Mouse (Mus musculus) neural tube, embryonic 11.5 days (tissue): ENCODE measurements around the gene Gm10428. TPM values are rescaled to one million over a fixed set of nuclear protein-coding genes. Genes with fewer than 3 reads are reported as not detected.

Experiments used
- ATAC-seq: fragments of 200-750 bp; cut with Nextera tagmentation; 2 replicates; pipeline ENCODE4 v1.8.0; 2017; ENCODE audit warnings: moderate number of reproducible peaks, mild to moderate bottlenecking, moderate TSS enrichment, moderate library complexity; ENCODE audit not compliant: insufficient read depth, low FRiP score, low TSS enrichment
- DNase-seq: peaks from one replicate; pipeline ENCODE4 v3.0.0-alpha.2; 2015; ENCODE audit warnings: low spot score
- H3K27ac ChIP-seq: fragments of 300-500 bp; sonication (generic); 2 replicates; pipeline ENCODE4 v1.5.1; 2014; ENCODE audit warnings: low read depth, mild to moderate bottlenecking, low read length
- H3K27me3 ChIP-seq: fragments of 300-500 bp; sonication (generic); 2 replicates; pipeline ENCODE4 v1.6.1; 2014; ENCODE audit warnings: mild to moderate bottlenecking, low read length, mixed read lengths; ENCODE audit not compliant: control insufficient read depth, insufficient read depth
- H3K36me3 ChIP-seq: fragments of 300-500 bp; sonication (generic); 2 replicates; pipeline ENCODE4 v1.6.1; 2014; ENCODE audit warnings: mild to moderate bottlenecking, low read length, moderate library complexity, mixed read lengths; ENCODE audit not compliant: control insufficient read depth, insufficient read depth
- H3K4me1 ChIP-seq: fragments of 300-500 bp; sonication (generic); 2 replicates; pipeline ENCODE4 v1.6.1; 2014; ENCODE audit warnings: low read length, mixed read lengths; ENCODE audit not compliant: control insufficient read depth, insufficient read depth
- H3K4me2 ChIP-seq: fragments of 300-500 bp; sonication (generic); 2 replicates; pipeline ENCODE4 v1.6.1; 2014; ENCODE audit warnings: low read depth, mild to moderate bottlenecking, moderate library complexity
- H3K4me3 ChIP-seq: fragments of 300-500 bp; sonication (generic); 2 replicates; pipeline ENCODE4 v1.5.1; 2014; ENCODE audit warnings: low read depth, low read length
- H3K9ac ChIP-seq: fragments of 300-500 bp; sonication (generic); 2 replicates; pipeline ENCODE4 v1.6.1; 2014; ENCODE audit warnings: mild to moderate bottlenecking, low read length
- H3K9me3 ChIP-seq: fragments of 300-500 bp; sonication (generic); 2 replicates; pipeline ENCODE4 v1.6.1; 2016; ENCODE audit warnings: low read length; ENCODE audit not compliant: control insufficient read depth
- WGBS: fragments of 180-500 bp; shearing (Covaris S2); extraction: QIAGEN DNeasy Blood & Tissue Kit; methylation state at CpG from one replicate; pipeline ENCODE4 v1.1.7; 2014; 5-methylcytosine and 5-hydroxymethylcytosine counted together
- polyA plus RNA-seq: library from polyadenylated mRNA; unstranded; fragments of >200 nt; fragmentation: Nextera tagmentation; extraction: Ambion mirVana; gene quantifications from 2 replicates; pipeline ENCODE4 v1.2.1, GENCODE M21; 2014

Gm10428 gene
- polyA plus RNA-seq: not detected in 2 replicates

DNA sequence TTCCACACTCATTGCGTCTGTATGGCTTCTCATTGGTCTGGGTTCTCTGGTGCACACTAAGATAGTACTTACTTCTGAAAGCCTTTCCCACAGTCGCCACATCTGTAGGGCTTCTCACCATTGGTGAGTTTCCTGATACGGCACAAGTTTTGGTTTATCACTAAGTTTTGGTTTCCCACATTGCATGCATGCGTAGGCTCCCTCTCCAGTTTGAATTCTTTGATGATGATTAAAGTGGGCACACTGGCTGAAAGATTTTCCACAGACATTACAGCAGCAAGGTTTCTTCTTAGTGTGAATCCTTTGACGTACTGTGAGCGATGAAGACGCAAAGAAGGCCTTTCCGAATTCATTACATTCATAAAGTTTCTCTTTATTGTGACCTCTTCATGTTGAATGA is at the start of gene Gm10428:
Gm10428 (plus strand) TSS at position 321 of the 400 bp plus-strand sequence.
- DNase-seq: no peak
- Histone ChIP-seq H3K4me2 (no peak within 1 kb of the TSS), H3K4me1 (no peaks in the 10 kb centered on the region; the same call in 1 of the 2 replicates), H3K9me3 (no peaks in the 10 kb centered on the region), H3K9ac (no peak within 1 kb of the TSS), H3K27me3 (no peaks in the 10 kb centered on the region), H3K4me3 (no peak within 1 kb of the TSS), H3K36me3 (no peaks in the 10 kb centered on the region), H3K27ac (no peak within 1 kb of the TSS)
- 90% methylated on average over 8 of the region's 8 CpGs for WGBS
- no peak for ATAC-seq

DNA sequence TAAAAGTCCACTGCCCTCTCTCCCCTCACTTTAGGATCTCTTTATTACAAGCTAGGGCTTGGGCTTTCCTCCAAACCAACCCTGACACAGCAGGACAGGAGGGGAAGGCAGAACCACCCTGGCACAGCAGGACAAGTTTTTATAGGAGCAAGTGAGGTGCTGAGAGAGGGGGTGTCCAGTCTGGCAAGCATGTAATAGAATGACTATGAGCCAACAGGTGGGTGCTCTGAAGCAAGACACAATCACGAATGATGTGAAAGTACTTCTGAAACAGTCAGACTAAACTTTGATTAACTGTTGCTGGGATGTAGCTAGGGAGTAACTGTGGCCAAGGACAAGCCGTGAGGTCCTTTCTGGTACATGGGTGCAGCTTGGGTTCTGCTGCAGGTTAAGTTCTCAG is 46.8 kb upstream of the Gm10428 start:
- ATAC-seq (no peak), DNase-seq (no peak)
- H3K9me3 ChIP-seq: no peaks in the 10 kb centered on the region
- 91% methylated on average over 2 of the region's 2 CpGs for WGBS
- H3K9ac ChIP-seq: no peak overlapping the region
- H3K27ac ChIP-seq: no peak overlapping the region
- no peak overlapping the region for H3K4me3 ChIP-seq
- H3K4me1 ChIP-seq: no peaks in the 10 kb centered on the region
- no peak overlapping the region for H3K4me2 ChIP-seq
- no peaks in the 10 kb centered on the region for H3K36me3 ChIP-seq
- H3K27me3 ChIP-seq: no peaks in the 10 kb centered on the region

DNA sequence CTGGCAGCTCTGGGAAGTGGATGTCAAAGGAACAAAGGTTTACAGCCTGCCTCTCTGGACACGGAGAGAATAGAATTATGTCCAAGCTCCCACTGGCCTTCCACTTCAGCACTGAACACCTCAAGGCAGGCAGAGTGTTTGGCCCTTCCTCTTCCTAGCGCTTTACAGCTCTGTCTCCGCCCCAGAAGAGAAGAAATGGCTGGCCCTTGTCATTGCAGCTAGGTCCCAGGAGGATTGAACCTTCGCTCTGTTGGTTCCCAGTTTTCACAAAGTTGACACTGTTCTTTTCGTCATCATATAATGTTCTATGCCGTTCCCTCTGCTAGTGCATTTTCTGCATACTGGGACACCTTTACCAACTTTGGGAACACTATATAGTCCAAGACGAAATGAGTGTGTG is 44.6 kb upstream of the Gm10428 start:
- Histone ChIP-seq H3K27ac (no peak overlapping the region), H3K27me3 (no peaks in the 10 kb centered on the region), H3K4me1 (no peaks in the 10 kb centered on the region), H3K4me2 (no peak overlapping the region), H3K36me3 (0 out of 2 replicates have a peak, but pooled peaks cover 2% of the 10 kb centered on the region), H3K4me3 (no peak overlapping the region), H3K9me3 (no peaks in the 10 kb centered on the region), H3K9ac (no peak overlapping the region)
- 78% methylated on average over 7 of the region's 7 CpGs for WGBS
- no peak for DNase-seq
- no peak for ATAC-seq

DNA sequence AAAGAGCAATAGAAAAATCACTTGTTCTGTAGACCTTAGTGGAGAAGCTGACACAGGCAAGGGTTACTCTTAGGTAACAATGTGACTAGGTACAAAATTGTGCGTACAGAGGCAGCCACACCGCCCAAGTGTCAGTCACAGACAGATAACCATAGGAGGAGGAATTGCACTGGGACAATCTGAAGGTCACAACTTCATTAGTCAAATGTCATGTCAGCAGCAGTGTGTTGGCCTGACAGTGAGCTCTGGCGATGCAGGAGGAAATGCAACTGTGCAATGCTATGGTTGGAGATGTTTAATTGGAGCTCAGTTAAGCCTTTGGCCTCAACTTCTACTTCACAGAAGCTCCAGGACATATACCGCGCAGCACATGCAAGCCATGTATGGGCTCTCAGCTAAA is 42.2 kb upstream of the Gm10428 start:
- Histone ChIP-seq H3K36me3 (peaks cover 14% of the 10 kb centered on the region), H3K9ac (no peak overlapping the region), H3K27me3 (no peaks in the 10 kb centered on the region), H3K9me3 (no peaks in the 10 kb centered on the region), H3K27ac (no peak overlapping the region), H3K4me2 (no peak overlapping the region), H3K4me3 (no peak overlapping the region), H3K4me1 (no peaks in the 10 kb centered on the region)
- 94% methylated on average over 5 of the region's 5 CpGs for WGBS
- DNase-seq: no peak
- no peak for ATAC-seq

DNA sequence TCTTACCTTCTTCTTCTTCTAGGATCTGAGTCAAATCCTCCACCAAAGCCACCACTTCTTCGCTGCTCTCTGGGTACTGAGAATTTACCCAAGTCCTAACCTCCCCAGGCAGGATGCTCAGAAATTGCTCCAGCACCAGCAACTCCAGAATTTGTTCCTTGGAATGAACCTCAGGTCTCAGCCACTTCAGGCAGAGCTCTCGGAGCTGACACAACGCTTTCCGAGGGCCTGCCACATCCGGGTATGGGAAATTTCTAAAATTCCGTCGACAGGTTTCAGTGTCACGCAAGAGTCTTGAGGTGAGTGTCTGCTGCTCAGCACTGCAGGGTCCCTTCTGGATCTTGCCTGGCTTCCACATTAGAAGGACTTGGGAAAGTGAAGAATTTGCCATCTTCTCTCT is 24.6 kb upstream of the Gm10428 start:
- WGBS: 91% methylated on average over 8 of the region's 8 CpGs
- Histone ChIP-seq H3K4me3 (no peak overlapping the region), H3K4me1 (no peaks in the 10 kb centered on the region), H3K27me3 (no peaks in the 10 kb centered on the region), H3K27ac (no peak overlapping the region), H3K9me3 (no peaks in the 10 kb centered on the region), H3K9ac (no peak overlapping the region), H3K36me3 (peaks cover 7% of the 10 kb centered on the region), H3K4me2 (no peak overlapping the region)
- no peak for DNase-seq
- ATAC-seq: no peak

DNA sequence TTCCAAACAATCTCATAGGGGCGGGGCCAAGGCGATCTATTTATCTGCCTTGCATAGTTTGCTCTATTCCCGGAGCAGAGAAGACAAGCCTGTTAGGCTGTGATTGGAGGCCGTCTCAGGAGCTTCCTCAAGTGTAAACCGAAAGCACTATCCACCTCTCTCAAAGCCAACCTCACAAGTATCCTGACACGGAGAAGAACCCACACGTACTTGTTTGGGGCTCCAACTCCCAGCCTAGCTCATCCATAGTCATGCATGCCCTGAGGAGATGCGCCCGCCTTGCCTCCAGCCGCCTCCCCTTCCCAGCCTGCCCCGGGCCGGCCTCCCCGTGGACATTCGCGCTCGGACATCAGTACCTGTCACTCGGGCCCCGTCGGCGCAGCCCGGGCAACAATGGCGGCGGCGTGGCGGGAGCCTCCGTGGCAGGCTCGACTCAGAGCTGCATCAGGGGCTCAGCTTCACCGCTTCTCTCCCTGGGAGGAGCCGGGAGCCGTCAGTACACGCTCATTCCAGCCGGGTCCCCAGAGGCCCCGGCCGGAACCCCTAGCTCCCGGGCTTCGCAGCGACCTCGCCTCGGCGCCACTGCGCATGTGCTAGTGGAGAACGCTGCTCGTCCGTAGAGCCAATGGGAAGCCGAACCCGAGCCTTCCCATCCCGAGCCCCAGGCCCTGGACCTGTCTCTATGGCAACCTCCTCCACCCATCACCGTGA is 21.4 kb upstream of the Gm10428 start, which contains the start of gene Zfp287:
Zfp287 (minus strand) TSS at position 595 of the 711 bp plus-strand sequence.
- H3K4me2 ChIP-seq: peak within 1 kb of the TSS; percentile 48

DNA sequence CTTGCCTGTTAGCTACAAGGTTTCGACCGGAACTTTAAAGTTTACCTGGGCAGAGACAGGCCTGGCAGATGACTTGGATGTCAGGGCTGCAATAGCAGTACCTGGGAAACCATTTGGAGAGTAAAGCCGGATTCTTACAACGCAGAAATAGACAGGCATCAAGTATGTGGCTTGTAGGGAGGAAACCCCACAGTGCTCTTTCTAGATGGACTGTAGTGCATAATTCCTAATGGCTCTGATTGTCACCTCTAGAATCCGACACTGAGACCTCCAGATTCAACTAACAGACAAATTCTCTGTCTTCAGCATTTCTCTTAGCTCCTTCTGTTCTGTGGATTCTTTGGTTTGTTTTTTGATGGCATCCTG is 20.9 kb upstream of the Gm10428 start:
- H3K9me3 ChIP-seq: no peaks in the 10 kb centered on the region
- peak overlapping the region; percentile 49 for H3K4me3 ChIP-seq
- no peaks in the 10 kb centered on the region for H3K36me3 ChIP-seq
- ATAC-seq (no peak), DNase-seq (no peak)
- no peak overlapping the region for H3K27ac ChIP-seq
- 8% methylated on average over 5 of the region's 5 CpGs for WGBS
- H3K4me2 ChIP-seq: peak overlapping the region; percentile 48
- 0 out of 2 replicates have a peak overlapping the region, but pooled peaks have one; percentile 7 for H3K9ac ChIP-seq
- H3K4me1 ChIP-seq: no peaks in the 10 kb centered on the region
- no peaks in the 10 kb centered on the region for H3K27me3 ChIP-seq

More for the DNA sequence above, 21.4 kb upstream of the Gm10428 start, which contains the start of gene Zfp287:
- Histone ChIP-seq H3K27ac (peak within 1 kb of the TSS; percentile 77), H3K27me3 (no peaks in the 10 kb centered on the region), H3K4me3 (peak within 1 kb of the TSS; percentile 49), H3K36me3 (no peaks in the 10 kb centered on the region), H3K9me3 (no peaks in the 10 kb centered on the region), H3K4me1 (no peaks in the 10 kb centered on the region), H3K9ac (peak within 1 kb of the TSS; percentile 68)
- DNase-seq: peak; percentile 95
- WGBS: 1% methylated on average over 46 of the region's 48 CpGs
- ATAC-seq: peak; percentile 99

DNA sequence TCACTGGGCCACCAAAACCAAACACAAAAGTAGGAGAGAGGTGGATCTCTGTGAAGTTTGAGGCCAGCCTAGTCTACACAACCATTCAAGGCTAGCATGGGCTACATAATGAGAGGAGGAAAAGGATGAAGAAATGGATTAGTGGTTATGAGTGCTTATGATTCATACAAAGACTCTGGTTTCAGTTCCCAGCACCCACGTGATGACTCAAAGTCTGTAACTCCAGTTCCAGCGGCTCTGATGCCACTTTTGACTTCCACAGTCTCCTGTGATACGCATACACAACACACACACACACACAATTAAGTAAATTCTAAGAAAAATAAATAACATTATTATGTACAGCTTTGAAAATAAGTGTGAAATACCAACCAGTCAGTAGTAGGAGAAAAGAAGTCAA is 20.2 kb upstream of the Gm10428 start:
- H3K9me3 ChIP-seq: no peaks in the 10 kb centered on the region
- DNase-seq (no peak), ATAC-seq (no peak)
- no peak overlapping the region for H3K4me3 ChIP-seq
- H3K9ac ChIP-seq: no peak overlapping the region
- no peak overlapping the region for H3K4me2 ChIP-seq
- H3K4me1 ChIP-seq: no peaks in the 10 kb centered on the region
- H3K36me3 ChIP-seq: no peaks in the 10 kb centered on the region
- H3K27me3 ChIP-seq: no peaks in the 10 kb centered on the region
- WGBS: 92% methylated on average over 3 of the region's 3 CpGs
- H3K27ac ChIP-seq: no peak overlapping the region

DNA sequence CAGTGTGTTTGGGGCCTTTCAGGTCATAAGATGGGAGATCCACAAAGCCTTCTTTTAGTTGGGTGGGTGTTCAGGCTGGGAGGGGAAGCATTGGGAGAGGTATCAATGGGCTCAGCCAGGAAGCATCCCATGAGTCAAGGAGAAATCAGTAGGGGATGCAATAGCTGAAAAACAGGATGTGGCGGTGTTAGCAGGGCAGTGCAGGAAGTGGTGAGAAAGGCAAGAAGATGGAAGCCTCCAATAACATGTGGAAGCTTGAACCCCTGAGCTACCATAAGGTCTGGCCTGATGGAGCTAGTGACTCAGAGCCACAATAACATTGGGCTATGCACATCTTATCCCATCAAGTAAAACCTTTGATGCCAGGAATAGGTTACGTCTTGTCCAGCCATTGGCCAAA is 11.7 kb upstream of the Gm10428 start:
- Histone ChIP-seq H3K27ac (no peak overlapping the region), H3K36me3 (no peaks in the 10 kb centered on the region), H3K4me2 (no peak overlapping the region), H3K27me3 (no peaks in the 10 kb centered on the region), H3K4me1 (no peaks in the 10 kb centered on the region), H3K9ac (no peak overlapping the region), H3K4me3 (no peak overlapping the region), H3K9me3 (no peaks in the 10 kb centered on the region)
- 96% methylated on average over 2 of the region's 2 CpGs for WGBS
- ATAC-seq (no peak), DNase-seq (no peak)
